Mouse (Mus musculus): ENCODE data around the gene Map6.

- TF ChIP-seq GATA1 (IDR thresholded peaks at IDR 0.05; ENCODE audit: low read length) (no peak), TAL1 (IDR thresholded peaks at IDR 0.05; ENCODE audit: low read length) (no peak)
Measured at GRCm38 (mm10) chr7:99250386-99250785, 16.9 kb upstream of the Map6 start.

Measured in erythroblast, embryonic 14.5 days (primary cell).